Mouse (Mus musculus) heart, adult 18-20 months (tissue): ENCODE measurements around the gene Ppp3ca. TPM values are rescaled to one million over a fixed set of nuclear protein-coding genes. Genes with fewer than 3 reads are reported as not detected.
"Not testable (repeated sequence)": the region's sequence is repeated elsewhere in the genome, so short reads cannot be mapped to it uniquely, and the experiment has no call there.

Experiments used
- DNase-seq, 2 experiments: peaks; one replicate each; pipeline ENCODE4 v3.0.0; 2021 to 2022; ENCODE audit warnings: mixed read lengths in 1 of 2
- total RNA-seq, 2 experiments: library from RNA; stranded (reverse); gene quantifications; 2 replicates each; pipeline ENCODE4 v1.2.3; 2021

The Ppp3ca gene
- total RNA-seq, 2 experiments from 2014 or later, result 42.9 to 44.5 TPM

- no peak for DNase-seq
Measured at GRCm38 (mm10) chr3:136686429-136686828, 16.5 kb downstream of the Ppp3ca start.

DNA sequence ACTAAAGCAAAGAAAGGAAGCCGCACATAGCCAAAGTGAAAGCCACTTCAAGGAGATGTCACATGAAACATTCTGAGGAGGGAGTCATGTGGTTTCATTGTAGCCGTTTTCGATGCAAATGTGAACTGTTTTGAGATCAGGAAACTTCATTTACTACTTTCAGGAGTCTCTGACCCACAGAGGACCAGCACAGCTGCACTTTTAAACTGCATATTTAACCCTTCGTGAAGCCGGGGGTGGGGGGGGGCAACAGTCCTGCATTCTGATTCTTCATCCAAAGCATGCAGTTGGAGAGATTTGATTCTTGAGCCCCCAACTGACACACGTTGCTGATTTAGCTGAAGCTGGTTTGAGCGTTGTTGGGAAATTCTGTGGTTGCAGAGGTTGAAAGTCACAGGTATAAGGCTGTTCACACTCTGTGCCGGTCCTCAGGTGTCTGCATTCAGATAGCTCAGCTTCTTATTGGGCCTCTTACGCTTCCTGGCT is 18.2 kb downstream of the Ppp3ca start:
- DNase-seq, result no peak

GRCm38 (mm10) chr3:136689793-136690543 is 20.0 kb downstream of the Ppp3ca start:
- no peak for DNase-seq

- no peak for DNase-seq
Measured at GRCm38 (mm10) chr3:136691984-136692383, 22.1 kb downstream of the Ppp3ca start.

GRCm38 (mm10) chr3:136693547-136693946 is 23.6 kb downstream of the Ppp3ca start:
- no peak for DNase-seq

DNA sequence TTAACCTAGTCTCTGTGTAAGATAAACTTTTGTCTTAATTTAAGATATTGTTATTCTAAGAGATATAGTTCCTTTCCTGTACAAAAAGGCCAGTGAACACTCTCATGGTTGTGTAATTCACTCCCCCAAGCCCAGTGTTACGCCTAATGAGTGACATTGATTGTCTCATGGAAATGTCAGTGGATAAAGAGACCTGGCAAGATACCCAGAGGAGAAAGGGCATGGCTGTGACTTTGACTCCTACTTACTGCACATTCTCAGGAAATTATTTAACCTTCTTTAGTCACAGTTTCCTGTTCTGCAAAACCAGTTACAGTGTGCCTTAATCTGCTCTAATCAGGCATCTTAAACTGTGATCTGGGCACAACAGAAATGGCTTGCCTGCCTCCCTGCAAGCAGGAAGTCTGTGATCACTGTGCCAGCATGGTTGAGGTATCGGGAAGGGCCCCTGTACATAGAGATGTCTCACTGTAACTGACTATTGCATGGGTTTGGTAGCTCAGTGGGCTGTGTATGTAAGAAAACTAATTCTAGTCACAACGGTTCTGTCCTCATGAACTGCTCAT is 27.8 kb downstream of the Ppp3ca start:
- DNase-seq, result peak in 1 of 2 experiments; percentile 40

- DNase-seq, result not testable (repeated sequence)
Measured at GRCm38 (mm10) chr3:136699711-136700110, 29.8 kb downstream of the Ppp3ca start.

- DNase-seq, result peak; percentile 48 to 51
Measured at GRCm38 (mm10) chr3:136700447-136701009, 30.6 kb downstream of the Ppp3ca start.

DNA sequence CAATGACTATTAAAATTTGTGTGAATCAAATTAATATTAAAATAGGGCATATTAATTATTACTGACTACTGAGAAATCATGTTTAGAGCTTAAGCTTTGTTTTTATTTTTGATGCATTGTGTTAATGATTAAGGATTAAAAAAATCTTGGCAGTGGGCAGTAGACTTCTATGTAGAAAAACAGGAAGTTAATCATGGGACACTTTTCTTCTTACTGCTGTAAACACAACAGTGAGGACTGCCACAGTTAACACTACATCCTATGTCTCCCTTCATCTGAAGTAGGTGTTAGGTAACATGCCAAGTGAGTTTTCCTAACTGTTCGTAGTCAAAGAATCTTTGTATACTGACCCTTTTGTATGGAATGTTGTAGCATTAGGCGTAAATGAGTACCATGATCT is 32.9 kb downstream of the Ppp3ca start:
- DNase-seq, result no peak

DNA sequence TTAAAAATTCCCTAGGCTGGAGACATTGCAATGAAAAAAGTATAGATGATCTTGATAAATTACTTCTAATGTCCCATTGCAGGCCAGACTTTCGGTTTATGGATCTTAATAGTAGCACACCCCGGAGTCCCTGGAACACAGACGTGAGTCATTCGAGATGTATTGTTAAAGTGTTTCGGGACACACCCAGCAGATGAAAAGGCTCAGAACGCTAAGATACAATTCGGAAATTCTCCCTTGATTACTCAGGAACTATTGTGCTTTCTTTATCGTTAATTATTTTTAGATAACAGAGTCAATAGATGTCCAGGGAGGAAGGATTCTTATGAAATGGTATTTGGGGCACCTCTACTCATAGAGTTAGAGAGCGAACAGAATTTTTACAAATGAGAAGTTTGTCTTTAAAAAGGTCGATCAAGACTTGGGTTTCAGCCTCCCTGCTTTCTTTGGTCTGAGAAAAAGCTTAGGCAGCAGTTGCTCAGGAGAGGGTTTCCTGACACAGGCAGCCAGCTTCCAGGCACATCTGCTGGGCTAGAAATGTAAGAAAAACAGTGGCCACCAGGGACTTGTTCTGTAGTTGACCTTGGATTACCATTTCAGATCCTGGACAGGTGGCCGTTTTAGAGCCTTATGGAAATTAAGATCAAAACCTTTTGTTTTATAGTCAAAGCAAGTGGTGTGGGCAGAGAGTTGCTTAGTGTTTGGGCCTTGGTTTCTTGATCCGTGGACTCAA is 34.8 kb downstream of the Ppp3ca start:
- DNase-seq, result peak; percentile 42 to 67

DNA sequence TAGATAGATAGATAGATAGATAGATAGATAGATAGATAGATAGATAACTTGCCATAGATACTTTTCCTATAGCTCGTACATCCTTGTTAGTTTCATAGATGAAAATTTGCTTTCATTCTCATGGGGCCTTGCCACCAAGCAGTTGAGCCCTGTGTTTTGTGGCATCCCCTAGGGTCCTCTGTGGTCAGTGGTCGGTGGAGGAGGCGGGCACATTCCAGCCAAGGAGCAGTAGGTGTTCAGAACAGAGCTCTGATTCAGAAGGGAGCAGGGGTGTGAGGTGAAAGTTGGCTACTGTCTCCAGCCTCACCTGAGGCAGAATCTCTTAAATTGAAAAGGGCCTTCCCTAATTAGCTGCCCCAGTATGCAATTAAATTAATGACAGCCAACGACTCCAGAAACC is 36.1 kb downstream of the Ppp3ca start:
- DNase-seq, result no peak

GRCm38 (mm10) chr3:136706771-136707170 is 36.8 kb downstream of the Ppp3ca start:
- DNase-seq, result no peak

DNA sequence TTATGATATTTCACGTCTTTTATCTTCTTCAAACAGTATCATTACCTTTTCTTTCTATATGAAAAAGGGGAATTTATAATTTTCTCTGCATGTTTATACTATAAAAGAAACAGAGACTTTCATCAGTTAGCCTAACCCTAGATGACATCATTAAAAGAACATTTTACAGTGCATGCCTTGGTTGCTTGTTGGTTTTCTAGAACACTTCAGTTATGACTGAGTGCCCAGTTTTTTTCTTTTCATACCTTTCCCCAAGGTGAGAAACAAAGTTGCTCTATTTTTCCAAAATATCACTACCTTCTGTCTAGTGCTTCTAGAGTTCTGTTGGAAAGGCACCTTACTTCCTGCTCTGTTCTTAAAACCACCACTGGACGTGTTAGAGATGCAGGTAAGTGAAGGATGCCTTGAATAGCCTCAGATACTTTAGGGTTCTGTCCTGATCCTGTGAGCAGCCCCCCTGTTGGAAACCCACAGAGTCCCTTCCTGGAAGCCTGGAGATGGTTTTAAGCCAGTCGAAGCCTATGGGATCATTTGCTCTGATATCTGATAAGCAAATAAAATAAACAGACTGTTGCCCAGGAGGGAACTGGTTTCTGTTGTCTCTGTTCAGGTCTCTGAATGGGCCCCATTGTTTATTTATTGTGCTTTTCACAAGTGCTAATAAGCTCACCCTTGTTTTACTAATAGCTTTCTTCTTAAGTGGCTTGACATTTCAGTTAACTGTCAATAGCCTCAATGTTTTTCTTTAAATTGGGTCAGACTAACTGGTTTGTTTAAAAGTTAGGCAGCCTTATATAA is 37.5 kb downstream of the Ppp3ca start:
- DNase-seq, result no peak

GRCm38 (mm10) chr3:136708230-136708629 is 38.3 kb downstream of the Ppp3ca start:
- DNase-seq, result peak; percentile 42 to 46

DNA sequence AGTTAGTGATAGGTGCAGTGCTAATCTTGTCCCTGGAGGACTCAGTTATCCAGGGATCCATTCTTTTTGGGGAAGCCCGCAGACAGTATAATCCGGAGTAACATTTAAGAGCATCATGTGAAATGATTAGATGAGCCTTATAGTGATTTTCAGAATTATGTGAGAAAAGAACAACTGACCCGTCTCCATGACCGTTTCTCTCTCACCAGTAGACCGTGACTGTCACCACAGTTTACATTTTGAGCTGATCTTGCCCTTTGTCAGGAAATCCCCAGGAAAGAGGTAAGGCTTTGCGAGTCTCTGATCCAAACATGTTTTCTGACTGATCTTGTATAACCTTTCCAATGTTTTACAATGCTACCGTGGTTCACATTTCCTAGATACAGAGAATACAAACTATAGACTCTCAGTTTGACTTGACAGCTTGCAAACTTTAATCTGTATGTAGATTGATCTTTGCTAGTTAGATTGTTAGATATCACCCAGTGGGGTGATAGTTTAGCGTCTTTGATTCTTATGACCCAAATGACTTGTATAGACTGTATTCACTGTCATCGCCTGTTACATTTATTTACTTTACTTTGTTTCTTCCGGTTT is 40.5 kb downstream of the Ppp3ca start:
- DNase-seq, result no peak

DNA sequence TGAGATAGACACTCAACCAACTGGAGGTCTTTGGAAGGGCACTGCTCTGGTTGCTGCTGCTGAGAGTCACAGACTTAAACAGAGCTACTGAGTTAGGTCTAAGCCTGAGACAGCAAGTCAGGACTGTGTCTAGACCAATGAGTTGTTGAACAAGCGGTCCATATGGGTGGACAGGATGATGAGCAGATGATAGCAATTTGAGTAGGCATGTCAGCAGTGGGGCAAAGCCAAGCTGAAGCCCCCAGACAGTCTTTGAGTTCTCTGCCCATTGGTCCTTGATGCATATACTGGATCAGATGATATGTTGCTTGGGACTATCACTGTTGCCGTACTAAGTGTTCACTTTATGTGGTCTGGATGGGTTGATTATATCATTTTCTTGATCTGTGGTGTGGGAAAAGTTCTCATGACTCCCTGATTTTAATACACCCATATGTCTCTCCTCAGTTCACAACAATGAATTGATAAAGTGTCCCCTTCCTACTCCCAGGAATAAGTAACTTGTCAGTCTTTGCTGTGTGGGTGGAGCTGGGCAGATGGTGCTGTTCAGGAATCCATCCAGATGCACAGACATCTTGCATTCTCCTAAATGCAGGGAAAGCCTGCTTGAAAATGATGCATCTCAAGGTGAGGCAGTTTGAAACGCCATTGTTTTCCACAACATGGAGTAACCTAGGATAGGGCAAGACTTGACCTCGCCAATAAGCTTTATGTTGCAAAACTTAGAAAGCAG is 44.5 kb downstream of the Ppp3ca start:
- no peak for DNase-seq

- DNase-seq, result no peak
Measured at GRCm38 (mm10) chr3:136716247-136716646, 46.3 kb downstream of the Ppp3ca start.

GRCm38 (mm10) chr3:136718412-136718811 is 48.5 kb downstream of the Ppp3ca start:
- DNase-seq, result no peak

- no peak for DNase-seq
Measured at GRCm38 (mm10) chr3:136721241-136721640, 51.3 kb downstream of the Ppp3ca start.

GRCm38 (mm10) chr3:136721804-136722427 is 52.0 kb downstream of the Ppp3ca start:
- DNase-seq, result no peak
